Mouse (Mus musculus): ENCODE measurements around the gene Cldn13.

The Cldn13 gene

GRCm38 (mm10) chr5:134892717-134893116 lies 22.6 kb downstream of the Cldn13 start:
- no peak for DNase-seq (ENCODE audit: low spot score)

GRCm38 (mm10) chr5:134891552-134891951 lies 23.8 kb downstream of the Cldn13 start:
- no peak for DNase-seq (ENCODE audit: low spot score)

GRCm38 (mm10) chr5:134890601-134891054 lies 24.7 kb downstream of the Cldn13 start:
- DNase-seq (ENCODE audit: low spot score), result no peak

GRCm38 (mm10) chr5:134888505-134888904 lies 26.8 kb downstream of the Cldn13 start:
- no peak for DNase-seq (ENCODE audit: low spot score)

- no peak for DNase-seq (ENCODE audit: low spot score)
Observed at GRCm38 (mm10) chr5:134887447-134888335, 27.6 kb downstream of the Cldn13 start.

GRCm38 (mm10) chr5:134883077-134883476 lies 32.2 kb downstream of the Cldn13 start:
- DNase-seq (ENCODE audit: low spot score), result no peak

GRCm38 (mm10) chr5:134876801-134877200 lies 38.5 kb downstream of the Cldn13 start:
- DNase-seq (ENCODE audit: low spot score), result no peak

GRCm38 (mm10) chr5:134875245-134875644 lies 40.1 kb downstream of the Cldn13 start:
- DNase-seq (ENCODE audit: low spot score), result no peak

- DNase-seq (ENCODE audit: low spot score), result peak; percentile 46
Observed at GRCm38 (mm10) chr5:134873956-134874879, 41.1 kb downstream of the Cldn13 start.

GRCm38 (mm10) chr5:134873034-134873433 lies 42.3 kb downstream of the Cldn13 start:
- DNase-seq (ENCODE audit: low spot score), result no peak

- DNase-seq (ENCODE audit: low spot score), result no peak
Observed at GRCm38 (mm10) chr5:134872597-134872996, 42.7 kb downstream of the Cldn13 start.

- DNase-seq (ENCODE audit: low spot score), result no peak
Observed at GRCm38 (mm10) chr5:134868506-134868905, 46.8 kb downstream of the Cldn13 start.

GRCm38 (mm10) chr5:134867320-134868144 lies 47.8 kb downstream of the Cldn13 start:
- DNase-seq (ENCODE audit: low spot score), result no peak

- DNase-seq (ENCODE audit: low spot score), result peak; percentile 33
Observed at GRCm38 (mm10) chr5:134865158-134865557, 50.2 kb downstream of the Cldn13 start.
